Comparison of ENCODE assay signal across 15 mouse cellular contexts in genomic region chr4:13218513-13219190, GRCm38 (mm10).
"Had no signal": no experiment of that assay in that cellular context is flagged by ENCODE, and none has a peak within 500 bp of the region (broad histone marks: within the 10 kb centered on the region; RNA-seq: fewer than 3 reads in every experiment).

No protein-coding gene starts in this region.

- H3K9ac ChIP-seq: liver, embryonic 13.5 days; neural tube, embryonic 12.5 days; neural tube, embryonic 15.5 days had no signal

- H3K27me3 ChIP-seq: liver, embryonic 13.5 days; neural tube, embryonic 12.5 days; neural tube, embryonic 15.5 days had no signal

- H3K9me3 ChIP-seq: liver, embryonic 13.5 days; neural tube, embryonic 12.5 days; neural tube, embryonic 15.5 days had no signal

- H3K36me3 ChIP-seq: liver, embryonic 13.5 days; neural tube, embryonic 12.5 days; neural tube, embryonic 15.5 days had no signal

- H3K4me1 ChIP-seq: liver, embryonic 13.5 days; neural tube, embryonic 12.5 days; neural tube, embryonic 15.5 days had no signal

- H3K4me2 ChIP-seq: liver, embryonic 13.5 days; midbrain, embryonic 11.5 days; neural tube, embryonic 12.5 days; neural tube, embryonic 15.5 days had no signal

- H3K27ac ChIP-seq: kidney, postnatal 0 days; layer of hippocampus, adult 2 months; liver, embryonic 13.5 days; neural tube, embryonic 12.5 days; neural tube, embryonic 15.5 days; stomach, postnatal 0 days had no signal

- DNase-seq: kidney, postnatal 25 days; layer of hippocampus, adult 9-11 months; liver, embryonic 13.5 days; lung, adult 2 months; lung, postnatal 4 days; midbrain, embryonic 14.5 days; right cerebral cortex, postnatal 25 days; thymus, adult 2 months; thymus, postnatal 25 days had no signal

- H3K4me3 ChIP-seq: layer of hippocampus, adult 2 months; liver, embryonic 13.5 days; neural tube, embryonic 12.5 days; neural tube, embryonic 15.5 days had no signal
